Mouse (Mus musculus) hindbrain, postnatal 0 days (tissue): ENCODE results near the gene Ncoa3. TPM values are rescaled to one million over a fixed set of nuclear protein-coding genes. Genes with fewer than 3 reads are reported as not detected.

Source experiments
- ATAC-seq: fragments of 200-750 bp; cut with Nextera tagmentation; 2 replicates; pipeline ENCODE4 v1.8.0; 2017; ENCODE audit warnings: mild to moderate bottlenecking, moderate TSS enrichment, moderate library complexity
- DNase-seq: peaks from one replicate; pipeline ENCODE4 v3.0.0-alpha.2; 2015; ENCODE audit warnings: low spot score
- H3K27ac ChIP-seq: fragments of 300-500 bp; sonication (generic); 2 replicates; pipeline ENCODE4 v1.5.1; 2014; ENCODE audit warnings: mild to moderate bottlenecking
- H3K27me3 ChIP-seq: fragments of 300-500 bp; sonication (generic); 2 replicates; pipeline ENCODE4 v1.6.1; 2014; ENCODE audit warnings: low read length, mixed read lengths; ENCODE audit not compliant: insufficient read depth
- H3K36me3 ChIP-seq: fragments of 300-500 bp; sonication (generic); 2 replicates; pipeline ENCODE4 v1.6.1; 2014; ENCODE audit warnings: low read length, mixed read lengths; ENCODE audit not compliant: insufficient read depth
- H3K4me1 ChIP-seq: fragments of 300-500 bp; sonication (generic); 2 replicates; pipeline ENCODE4 v1.6.1; 2014; ENCODE audit warnings: antibody characterized with exemption, low read length, mixed read lengths; ENCODE audit not compliant: insufficient read depth
- H3K4me2 ChIP-seq: fragments of 300-500 bp; sonication (generic); 2 replicates; pipeline ENCODE4 v1.6.1; 2014; ENCODE audit warnings: low read depth, mild to moderate bottlenecking, low read length, moderate library complexity, mixed read lengths
- H3K4me3 ChIP-seq: fragments of 300-500 bp; sonication (generic); 2 replicates; pipeline ENCODE4 v1.5.1; 2014; ENCODE audit warnings: low read length
- H3K9ac ChIP-seq: fragments of 300-500 bp; sonication (generic); replicated peaks from 2 replicates; pipeline ENCODE4 v1.6.1; 2014; ENCODE audit warnings: mild to moderate bottlenecking, low read length, moderate library complexity, mixed read lengths
- H3K9me3 ChIP-seq: fragments of 300-500 bp; sonication (generic); 2 replicates; pipeline ENCODE4 v1.6.1; 2016; ENCODE audit warnings: low read length, mixed read lengths
- CTCF ChIP-seq: IDR thresholded peaks from 2 replicates; pipeline ENCODE4 v1.5.1; 2016; ENCODE audit warnings: antibody characterized with exemption, control low read depth, low read depth
- WGBS: fragments of 180-500 bp; shearing (Covaris S2); extraction: QIAGEN DNeasy Blood & Tissue Kit; methylation state at CpG from one replicate; pipeline ENCODE4 v1.1.7; 2014; 5-methylcytosine and 5-hydroxymethylcytosine counted together
- polyA plus RNA-seq: library from polyadenylated mRNA; unstranded; fragments of >200 nt; fragmentation: Nextera tagmentation; extraction: Ambion mirVana; gene quantifications from 2 replicates; pipeline ENCODE4 v1.2.1, GENCODE M21; 2015
- total RNA-seq: library from RNA; depleted of rRNA; stranded (reverse); fragments of >200 nt; gene quantifications from 2 replicates; pipeline ENCODE4 v1.2.3, GENCODE M21; 2014

The Ncoa3 gene
- total and polyA plus RNA-seq, 2 experiments from 2014 or later: 10.8 to 28.3 TPM

DNA sequence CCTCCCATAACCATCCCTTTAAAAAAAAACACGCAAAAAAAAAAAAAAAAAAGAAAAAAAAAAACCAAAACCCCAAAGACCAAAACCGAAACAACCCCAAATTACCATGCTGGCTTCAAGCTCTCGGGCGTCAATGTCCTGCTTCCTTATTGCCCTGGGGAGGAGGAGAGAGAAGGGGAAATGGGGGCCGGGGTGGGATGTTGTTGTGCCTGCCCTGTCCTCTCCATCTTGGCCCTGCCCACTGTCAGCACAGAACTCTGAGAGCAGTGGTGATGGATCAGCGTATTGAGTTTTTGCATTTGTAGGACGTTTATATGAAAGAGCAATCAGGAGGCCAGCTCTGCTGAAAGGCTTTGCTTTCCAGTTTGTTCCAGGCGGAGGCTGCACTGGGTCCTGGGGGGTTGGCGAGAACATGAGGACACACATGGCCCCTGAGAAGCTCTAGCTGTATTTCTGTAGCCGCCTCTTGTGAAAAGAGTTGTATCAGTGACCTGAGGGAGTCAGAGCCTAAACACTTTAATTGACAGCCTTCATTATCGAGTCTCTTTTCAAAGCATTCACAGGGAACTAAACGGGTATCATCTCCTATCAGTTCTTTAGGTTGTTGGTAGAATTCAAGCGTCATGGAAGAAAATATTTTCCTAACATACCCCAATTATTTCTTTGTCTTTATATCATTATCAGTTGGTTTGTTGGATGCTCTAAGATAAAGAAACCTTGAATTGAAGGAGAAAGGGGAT is 38.0 kb downstream of the Ncoa3 start:
- Histone ChIP-seq H3K4me3 (no peak overlapping the region), H3K27ac (peak overlapping the region; percentile 32; the same call in 1 of the 2 replicates), H3K4me1 (peaks cover 6% of the 10 kb centered on the region; the same call in 1 of the 2 replicates), H3K9ac (0 out of 2 replicates have a peak overlapping the region, but pooled peaks have one; percentile 21), H3K36me3 (no peaks in the 10 kb centered on the region), H3K27me3 (no peaks in the 10 kb centered on the region), H3K4me2 (peak overlapping the region; percentile 48), H3K9me3 (no peaks in the 10 kb centered on the region)
- WGBS: 16% methylated on average over 13 of the region's 13 CpGs
- TF ChIP-seq CTCF: no peak
- DNase-seq (no peak), ATAC-seq (no peak)

DNA sequence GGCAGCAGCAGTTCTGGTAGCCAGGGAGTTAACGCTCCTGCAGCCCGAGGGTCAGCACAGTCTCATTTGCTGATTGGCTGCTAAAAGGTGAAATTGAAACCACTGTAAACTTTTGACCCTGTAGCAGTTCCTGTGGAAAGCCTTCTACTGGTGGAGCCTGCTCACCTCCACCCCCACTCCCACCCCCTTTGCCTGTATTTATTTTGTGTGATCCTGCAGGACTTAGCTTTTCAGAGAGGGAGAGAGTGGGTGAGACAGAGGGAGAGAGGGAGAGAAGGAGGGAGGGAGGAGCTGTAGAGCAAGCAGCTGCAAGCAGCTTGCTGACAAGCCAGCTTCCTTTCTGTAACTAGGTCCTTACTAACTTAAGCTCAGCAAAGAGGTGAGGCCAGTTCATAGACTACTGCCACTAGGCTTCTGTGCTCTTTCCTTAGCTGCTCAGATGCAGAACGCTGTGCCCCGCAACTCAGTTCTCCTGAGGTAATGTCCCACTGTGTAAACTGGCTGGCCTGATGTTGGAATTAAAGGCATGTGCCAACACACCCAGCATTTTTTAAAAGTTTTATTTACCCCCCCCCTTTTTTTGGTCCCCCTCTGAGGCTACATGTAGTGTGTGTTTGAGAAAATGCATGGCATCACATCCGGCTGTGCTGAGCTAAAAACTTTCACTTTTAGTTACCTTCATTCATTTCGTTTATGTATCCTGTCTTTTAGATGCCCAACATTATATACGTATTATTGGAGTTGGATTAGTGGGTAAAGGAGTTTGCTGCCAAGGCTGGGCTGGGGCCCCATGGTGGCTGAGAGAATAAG is 38.9 kb downstream of the Ncoa3 start:
- peak; percentile 77; the same call in 1 of the 2 replicates for ATAC-seq
- Histone ChIP-seq H3K36me3 (no peaks in the 10 kb centered on the region), H3K27ac (peak overlapping the region; percentile 32; the same call in 1 of the 2 replicates), H3K9ac (peak overlapping the region; percentile 21; the same call in 1 of the 2 replicates), H3K4me3 (peak overlapping the region; percentile 4; the same call in 1 of the 2 replicates), H3K4me2 (peak overlapping the region; percentile 48), H3K4me1 (peaks cover 6% of the 10 kb centered on the region; the same call in 1 of the 2 replicates), H3K27me3 (no peaks in the 10 kb centered on the region), H3K9me3 (no peaks in the 10 kb centered on the region)
- no peak for TF ChIP-seq CTCF
- WGBS: 31% methylated on average over 7 of the region's 7 CpGs
- peak; percentile 60 for DNase-seq

DNA sequence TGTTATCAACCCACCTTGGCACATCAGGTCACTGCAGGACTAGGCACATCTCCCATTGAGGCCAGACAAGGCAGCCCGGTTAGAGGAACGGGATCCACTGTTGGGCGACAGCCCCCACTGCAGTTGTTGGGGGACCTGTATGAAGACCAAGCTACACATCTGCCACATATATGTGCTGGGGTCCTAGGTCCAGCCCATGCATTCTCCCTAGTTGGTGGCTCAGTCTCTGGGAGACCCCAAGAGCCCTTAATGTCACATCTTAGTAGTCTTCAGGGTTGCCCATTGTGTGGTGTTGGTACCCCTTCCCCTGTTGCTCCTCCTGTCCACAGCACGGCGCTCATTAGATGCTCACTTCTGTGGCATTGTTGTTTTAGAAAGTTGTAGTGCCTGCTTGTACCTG is 40.2 kb downstream of the Ncoa3 start:
- peaks cover 6% of the 10 kb centered on the region; the same call in 1 of the 2 replicates for H3K4me1 ChIP-seq
- 90% methylated on average over 5 of the region's 5 CpGs for WGBS
- no peak for ATAC-seq
- H3K36me3 ChIP-seq: peaks cover 3% of the 10 kb centered on the region; the same call in 1 of the 2 replicates
- DNase-seq: no peak
- H3K4me2 ChIP-seq: no peak overlapping the region
- H3K27me3 ChIP-seq: no peaks in the 10 kb centered on the region
- TF ChIP-seq CTCF: no peak
- H3K27ac ChIP-seq: no peak overlapping the region
- no peaks in the 10 kb centered on the region for H3K9me3 ChIP-seq
- no peak overlapping the region for H3K9ac ChIP-seq
- no peak overlapping the region for H3K4me3 ChIP-seq

DNA sequence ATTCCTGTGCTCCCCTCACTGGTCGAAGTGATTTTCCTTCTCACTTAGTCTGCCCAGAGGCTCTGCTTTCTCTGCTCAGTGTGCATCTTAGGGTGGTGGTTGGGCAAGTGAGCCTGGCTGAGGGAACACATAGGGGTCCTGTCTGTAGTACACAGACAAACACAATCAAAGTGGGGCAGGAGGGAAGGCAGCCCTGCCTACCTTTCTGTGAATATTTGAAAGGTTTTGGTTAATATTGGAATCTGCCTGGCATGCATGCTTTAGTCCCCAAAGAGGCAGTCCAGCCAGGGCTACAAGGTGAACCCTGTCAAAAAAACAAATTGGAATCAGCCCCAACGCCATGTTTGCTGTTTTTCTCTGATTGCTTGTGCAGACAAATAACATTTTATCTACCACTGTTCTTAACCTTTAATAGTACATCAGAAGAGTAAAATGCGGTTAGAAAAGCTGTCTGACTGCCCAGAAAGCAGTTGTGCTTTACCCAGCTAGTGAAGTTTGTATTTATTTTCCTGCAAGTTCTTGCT is 42.6 kb downstream of the Ncoa3 start:
- H3K27ac ChIP-seq: no peak overlapping the region
- no peak overlapping the region for H3K9ac ChIP-seq
- H3K4me1 ChIP-seq: peaks cover 6% of the 10 kb centered on the region; the same call in 1 of the 2 replicates
- DNase-seq (no peak), ATAC-seq (no peak)
- no peak overlapping the region for H3K4me2 ChIP-seq
- 68% methylated on average over 3 of the region's 3 CpGs for WGBS
- no peak overlapping the region for H3K4me3 ChIP-seq
- H3K36me3 ChIP-seq: peaks cover 3% of the 10 kb centered on the region; the same call in 1 of the 2 replicates
- TF ChIP-seq CTCF: no peak
- no peaks in the 10 kb centered on the region for H3K27me3 ChIP-seq
- H3K9me3 ChIP-seq: no peaks in the 10 kb centered on the region

DNA sequence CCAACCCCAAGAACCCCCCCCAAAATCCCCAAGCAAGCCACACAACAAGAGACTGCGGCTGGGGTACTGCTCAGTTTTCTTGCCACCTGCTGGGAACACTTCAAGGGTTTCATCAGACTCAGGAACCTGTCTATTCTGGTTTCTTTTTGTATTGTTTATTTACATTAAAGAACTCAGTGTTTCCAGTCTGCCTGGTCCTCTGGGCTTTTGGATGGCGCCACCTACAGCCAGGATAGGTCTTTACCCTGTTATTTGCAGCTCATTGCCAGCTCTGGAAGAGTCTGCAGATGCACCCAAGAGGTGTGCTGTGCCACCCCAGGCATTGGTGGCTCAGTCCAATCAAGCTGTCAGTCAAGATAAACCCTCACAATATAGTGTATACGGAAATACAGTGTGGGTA is 43.3 kb downstream of the Ncoa3 start:
- WGBS: 46% methylated on average over 3 of the region's 3 CpGs

DNA sequence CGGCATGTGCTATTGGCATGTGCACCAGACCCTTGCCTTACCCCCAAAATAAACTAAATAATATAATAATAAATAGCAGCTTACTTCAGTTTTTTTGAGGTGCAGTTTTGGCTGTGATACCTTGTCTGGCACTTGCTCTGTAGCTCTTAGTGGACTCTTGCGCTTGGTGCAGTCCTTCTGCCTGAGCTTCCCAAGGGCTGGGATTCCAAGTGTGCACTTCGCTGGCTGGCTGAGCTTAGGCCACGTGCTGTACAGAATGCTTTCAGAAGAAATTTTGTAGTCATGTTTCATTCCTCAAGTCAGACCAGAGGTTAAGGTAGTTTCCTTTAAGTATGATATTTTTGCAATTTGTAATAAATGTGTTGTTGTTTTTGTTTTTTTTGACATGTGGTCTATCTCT is 47.2 kb downstream of the Ncoa3 start:
- Histone ChIP-seq H3K36me3 (peaks cover 3% of the 10 kb centered on the region; the same call in 1 of the 2 replicates), H3K9ac (no peak overlapping the region), H3K27ac (no peak overlapping the region), H3K4me3 (no peak overlapping the region), H3K4me1 (no peaks in the 10 kb centered on the region), H3K27me3 (no peaks in the 10 kb centered on the region), H3K9me3 (no peaks in the 10 kb centered on the region), H3K4me2 (no peak overlapping the region)
- no peak for TF ChIP-seq CTCF
- 83% methylated on average over 4 of the region's 4 CpGs for WGBS
- no peak for ATAC-seq
- no peak for DNase-seq

More for the DNA sequence above, 43.3 kb downstream of the Ncoa3 start:
- no peak overlapping the region for H3K27ac ChIP-seq
- DNase-seq: peak; percentile 22
- no peak overlapping the region for H3K9ac ChIP-seq
- ATAC-seq: no peak
- peaks cover 3% of the 10 kb centered on the region; the same call in 1 of the 2 replicates for H3K36me3 ChIP-seq
- peak; percentile 50 for TF ChIP-seq CTCF
- no peak overlapping the region for H3K4me2 ChIP-seq
- peaks cover under 1% of the 10 kb centered on the region; the same call in 1 of the 2 replicates for H3K4me1 ChIP-seq
- no peaks in the 10 kb centered on the region for H3K27me3 ChIP-seq
- H3K9me3 ChIP-seq: no peaks in the 10 kb centered on the region
- H3K4me3 ChIP-seq: no peak overlapping the region
